Mouse (Mus musculus) right cerebral cortex, adult 2 months (tissue): ENCODE results near the gene Bag5.

Experiments used
- DNase-seq, 2 experiments: peaks; one replicate each; pipeline ENCODE4 v3.0.0; 2021 to 2022; ENCODE audit warnings: low spot score in 2 of 2

Gene Bag5

GRCm38 (mm10) chr12:111697708-111698107 lies 15.3 kb downstream of the Bag5 start:
- DNase-seq, result no peak

- DNase-seq, result peak; percentile 76 to 77
Observed at GRCm38 (mm10) chr12:111696239-111696638, 16.8 kb downstream of the Bag5 start.

- DNase-seq, result peak in 1 of 2 experiments; percentile 34
Observed at GRCm38 (mm10) chr12:111694880-111695804, 17.9 kb downstream of the Bag5 start.

GRCm38 (mm10) chr12:111694271-111694781 lies 18.7 kb downstream of the Bag5 start:
- peak in 1 of 2 experiments; percentile 36 for DNase-seq

GRCm38 (mm10) chr12:111693341-111694270 lies 19.5 kb downstream of the Bag5 start:
- peak in 1 of 2 experiments; percentile 55 for DNase-seq

- DNase-seq, result no peak
Observed at GRCm38 (mm10) chr12:111692899-111693298, 20.2 kb downstream of the Bag5 start.

- no peak for DNase-seq
Observed at GRCm38 (mm10) chr12:111691346-111691872, 21.6 kb downstream of the Bag5 start.

GRCm38 (mm10) chr12:111689426-111689825 lies 23.6 kb downstream of the Bag5 start:
- no peak for DNase-seq

- no peak for DNase-seq
Observed at GRCm38 (mm10) chr12:111688069-111688428, 25.0 kb downstream of the Bag5 start.

GRCm38 (mm10) chr12:111687350-111688068 lies 25.5 kb downstream of the Bag5 start:
- DNase-seq, result peak; percentile 57 to 67

GRCm38 (mm10) chr12:111686390-111686789 lies 26.7 kb downstream of the Bag5 start:
- no peak for DNase-seq

GRCm38 (mm10) chr12:111682806-111683205 lies 30.3 kb downstream of the Bag5 start:
- DNase-seq, result no peak

GRCm38 (mm10) chr12:111682003-111682402 lies 31.1 kb downstream of the Bag5 start:
- DNase-seq, result no peak

- no peak for DNase-seq
Observed at GRCm38 (mm10) chr12:111681305-111681704, 31.8 kb downstream of the Bag5 start.

GRCm38 (mm10) chr12:111680661-111681060 lies 32.4 kb downstream of the Bag5 start:
- DNase-seq, result peak in 1 of 2 experiments; percentile 32

GRCm38 (mm10) chr12:111678997-111679396 lies 34.1 kb downstream of the Bag5 start:
- DNase-seq, result no peak

- DNase-seq, result no peak
Observed at GRCm38 (mm10) chr12:111678670-111678933, 34.5 kb downstream of the Bag5 start.

- DNase-seq, result peak; percentile 87 to 90
Observed at GRCm38 (mm10) chr12:111677882-111678669, 35.0 kb downstream of the Bag5 start, which contains the start of gene Trmt61a. Gene Trmt61a, plus strand, starts transcription at chr12:111678105.

GRCm38 (mm10) chr12:111677421-111677820 lies 35.6 kb downstream of the Bag5 start:
- DNase-seq, result no peak

- DNase-seq, result no peak
Observed at GRCm38 (mm10) chr12:111675797-111676580, 37.1 kb downstream of the Bag5 start.
